Mouse (Mus musculus) cerebellum, adult 2 months (tissue): ENCODE measurements at regions not wholly inside any gene's neighbourhood (a gene's known extent, or its start where the extent isn't known, plus 50 kb on each side); places are given as distances from the start of the nearest gene placed in this dataset.

Experiments used
- CTCF ChIP-seq: fragments of 200-500 bp; IDR thresholded peaks from 2 replicates; pipeline ENCODE4 v1.5.1; 2011; ENCODE audit warnings: low read depth, mild to moderate bottlenecking, control low read depth, low read length, moderate library complexity, borderline replicate concordance; ENCODE audit not compliant: insufficient read depth
- POLR2A ChIP-seq: fragments of 200-500 bp; IDR thresholded peaks from 2 replicates; pipeline ENCODE4 v1.6.1; 2011; ENCODE audit warnings: low read length, control low read depth, borderline replicate concordance; ENCODE audit not compliant: insufficient read depth

DNA sequence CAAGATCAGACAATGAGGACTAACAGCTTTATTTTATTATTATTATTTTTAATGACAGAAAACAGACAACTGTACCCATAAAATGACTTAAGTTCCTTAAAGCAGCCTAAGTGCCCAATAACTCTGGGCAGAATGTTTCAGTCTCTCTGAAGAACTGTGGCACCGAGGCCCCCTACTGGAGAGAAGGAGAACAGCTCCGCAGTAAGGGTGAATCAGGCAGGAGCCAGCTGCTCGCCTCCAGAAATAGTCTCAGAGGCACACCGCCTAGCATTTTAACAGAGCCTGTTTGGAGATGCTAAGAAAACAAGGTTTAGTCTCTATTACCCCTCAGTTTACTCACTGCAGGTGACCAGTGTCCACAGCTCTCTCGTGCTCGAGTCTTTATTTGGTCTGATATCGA, 86.2 kb downstream of the Tbx4 start:
- TF ChIP-seq POLR2A (no peak), CTCF (peak; percentile 75)
